Mouse (Mus musculus): ENCODE results near the gene Mboat2. TPM values are rescaled to one million over a fixed set of nuclear protein-coding genes. Genes with fewer than 3 reads are reported as not detected.

Gene Mboat2
- polyA plus RNA-seq, 1 experiment from 2014 or later, result 44.5 TPM

- TF ChIP-seq CTCF (IDR thresholded peaks at IDR 0.05; ENCODE audit: low read depth), result no peak
- no peak for ATAC-seq (replicated peaks; ENCODE audit: low FRiP score, low read depth)
- Histone ChIP-seq H3K4me2 (ENCODE audit: low read length) (no peak overlapping the region), H3K36me3 (ENCODE audit: insufficient read depth, low read length) (no peaks in the 10 kb centered on the region), H3K9ac (ENCODE audit: low read depth, low read length) (no peak overlapping the region), H3K4me1 (replicated peaks; ENCODE audit: insufficient read depth, low read length) (peaks cover 7% of the 10 kb centered on the region; the same call in 1 of the 2 replicates), H3K27ac (no peak overlapping the region), H3K9me3 (replicated peaks; ENCODE audit: low read length) (no peaks in the 10 kb centered on the region), H3K27me3 (ENCODE audit: insufficient read depth, low read length) (no peaks in the 10 kb centered on the region), H3K4me3 (replicated peaks; ENCODE audit: low read depth, low read length) (no peak overlapping the region)
- no peak for DNase-seq (ENCODE audit: low spot score)
- WGBS, result 49% methylated on average over 4 of the region's 4 CpGs
Observed at GRCm38 (mm10) chr12:24870901-24871300, 40.2 kb downstream of the Mboat2 start.

DNA sequence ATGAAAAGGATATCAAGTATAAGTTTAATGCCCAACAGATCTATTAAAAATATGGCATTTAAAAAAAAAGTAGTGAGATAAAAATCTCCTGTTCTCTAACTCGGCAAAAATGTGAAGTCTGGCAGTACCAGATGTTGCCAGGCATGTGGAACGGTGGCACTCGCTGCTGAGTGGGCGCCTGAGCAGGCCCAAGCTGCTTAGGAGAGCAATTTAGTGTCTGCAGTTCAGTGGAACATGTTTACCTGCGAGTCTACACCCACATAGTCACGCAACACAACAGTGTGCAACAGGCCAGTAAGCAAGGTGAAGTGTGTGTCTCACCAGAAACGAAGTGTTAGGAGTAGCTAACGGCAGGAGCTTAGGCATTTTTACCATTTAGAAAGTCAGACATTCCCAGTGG, 41.6 kb downstream of the Mboat2 start:
- WGBS, result 64% methylated on average over 8 of the region's 8 CpGs
- no peaks in the 10 kb centered on the region for H3K9me3 ChIP-seq (replicated peaks; ENCODE audit: low read length)
- H3K36me3 ChIP-seq (ENCODE audit: insufficient read depth, low read length), result no peaks in the 10 kb centered on the region
- no peak for ATAC-seq (replicated peaks; ENCODE audit: low FRiP score, low read depth)
- DNase-seq (ENCODE audit: low spot score), result no peak
- TF ChIP-seq CTCF (IDR thresholded peaks at IDR 0.05; ENCODE audit: low read depth), result no peak
- H3K4me3 ChIP-seq (replicated peaks; ENCODE audit: low read depth, low read length), result no peak overlapping the region
- no peaks in the 10 kb centered on the region for H3K27me3 ChIP-seq (ENCODE audit: insufficient read depth, low read length)
- H3K9ac ChIP-seq (ENCODE audit: low read depth, low read length), result no peak overlapping the region
- no peak overlapping the region for H3K27ac ChIP-seq
- peaks cover 7% of the 10 kb centered on the region; the same call in 1 of the 2 replicates for H3K4me1 ChIP-seq (replicated peaks; ENCODE audit: insufficient read depth, low read length)
- H3K4me2 ChIP-seq (ENCODE audit: low read length), result no peak overlapping the region

GRCm38 (mm10) chr12:24872689-24873088, 42.0 kb downstream of the Mboat2 start:
- 84% methylated on average over 10 of the region's 10 CpGs for WGBS
- H3K4me3 ChIP-seq (replicated peaks; ENCODE audit: low read depth, low read length), result no peak overlapping the region
- DNase-seq (ENCODE audit: low spot score), result no peak
- TF ChIP-seq CTCF (IDR thresholded peaks at IDR 0.05; ENCODE audit: low read depth), result no peak
- H3K36me3 ChIP-seq (ENCODE audit: insufficient read depth, low read length), result no peaks in the 10 kb centered on the region
- H3K27me3 ChIP-seq (ENCODE audit: insufficient read depth, low read length), result no peaks in the 10 kb centered on the region
- ATAC-seq (replicated peaks; ENCODE audit: low FRiP score, low read depth), result no peak
- no peak overlapping the region for H3K9ac ChIP-seq (ENCODE audit: low read depth, low read length)
- no peak overlapping the region for H3K27ac ChIP-seq
- no peaks in the 10 kb centered on the region for H3K9me3 ChIP-seq (replicated peaks; ENCODE audit: low read length)
- H3K4me2 ChIP-seq (ENCODE audit: low read length), result no peak overlapping the region
- peaks cover 7% of the 10 kb centered on the region; the same call in 1 of the 2 replicates for H3K4me1 ChIP-seq (replicated peaks; ENCODE audit: insufficient read depth, low read length)

DNA sequence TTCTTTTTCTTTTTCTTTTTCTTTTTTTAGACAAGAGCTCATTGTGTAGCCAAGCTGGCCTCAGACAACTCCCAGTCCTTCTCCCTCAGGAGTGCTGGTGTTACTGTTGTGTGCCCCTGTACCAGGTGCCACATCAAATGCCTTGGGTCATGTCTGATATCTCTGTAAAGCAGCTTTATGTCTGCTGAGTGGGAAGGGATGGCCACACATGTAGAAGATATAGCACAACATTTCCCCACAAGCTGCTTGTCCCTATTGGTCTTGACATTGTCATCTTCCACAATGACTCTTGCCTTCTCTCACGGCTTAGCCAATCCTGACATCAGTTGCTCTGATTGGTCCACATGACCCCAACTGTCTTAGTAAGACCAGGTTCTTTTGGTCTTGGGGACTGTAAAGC, 45.2 kb downstream of the Mboat2 start:
- Histone ChIP-seq H3K27me3 (ENCODE audit: insufficient read depth, low read length) (no peaks in the 10 kb centered on the region), H3K27ac (no peak overlapping the region), H3K36me3 (ENCODE audit: insufficient read depth, low read length) (no peaks in the 10 kb centered on the region), H3K4me1 (replicated peaks; ENCODE audit: insufficient read depth, low read length) (peaks cover 3% of the 10 kb centered on the region; the same call in 1 of the 2 replicates), H3K4me3 (replicated peaks; ENCODE audit: low read depth, low read length) (no peak overlapping the region), H3K4me2 (ENCODE audit: low read length) (no peak overlapping the region), H3K9me3 (replicated peaks; ENCODE audit: low read length) (no peaks in the 10 kb centered on the region), H3K9ac (ENCODE audit: low read depth, low read length) (no peak overlapping the region)
- ATAC-seq (replicated peaks; ENCODE audit: low FRiP score, low read depth) (no peak), DNase-seq (ENCODE audit: low spot score) (no peak)
- WGBS, result 88% methylated on average over 1 of the region's 1 CpGs
- no peak for TF ChIP-seq CTCF (IDR thresholded peaks at IDR 0.05; ENCODE audit: low read depth)

GRCm38 (mm10) chr12:24877231-24877630, 46.6 kb downstream of the Mboat2 start:
- no peak for TF ChIP-seq CTCF (IDR thresholded peaks at IDR 0.05; ENCODE audit: low read depth)
- DNase-seq (ENCODE audit: low spot score) (peak; percentile 41), ATAC-seq (replicated peaks; ENCODE audit: low FRiP score, low read depth) (no peak)
- Histone ChIP-seq H3K36me3 (ENCODE audit: insufficient read depth, low read length) (no peaks in the 10 kb centered on the region), H3K27ac (peak overlapping the region; percentile 31; the same call in 1 of the 2 replicates), H3K27me3 (ENCODE audit: insufficient read depth, low read length) (no peaks in the 10 kb centered on the region), H3K4me1 (replicated peaks; ENCODE audit: insufficient read depth, low read length) (peaks cover 3% of the 10 kb centered on the region; the same call in 1 of the 2 replicates), H3K9me3 (replicated peaks; ENCODE audit: low read length) (no peaks in the 10 kb centered on the region), H3K4me3 (replicated peaks; ENCODE audit: low read depth, low read length) (no peak overlapping the region), H3K4me2 (ENCODE audit: low read length) (no peak overlapping the region), H3K9ac (ENCODE audit: low read depth, low read length) (no peak overlapping the region)
- 53% methylated on average over 7 of the region's 7 CpGs for WGBS

DNA sequence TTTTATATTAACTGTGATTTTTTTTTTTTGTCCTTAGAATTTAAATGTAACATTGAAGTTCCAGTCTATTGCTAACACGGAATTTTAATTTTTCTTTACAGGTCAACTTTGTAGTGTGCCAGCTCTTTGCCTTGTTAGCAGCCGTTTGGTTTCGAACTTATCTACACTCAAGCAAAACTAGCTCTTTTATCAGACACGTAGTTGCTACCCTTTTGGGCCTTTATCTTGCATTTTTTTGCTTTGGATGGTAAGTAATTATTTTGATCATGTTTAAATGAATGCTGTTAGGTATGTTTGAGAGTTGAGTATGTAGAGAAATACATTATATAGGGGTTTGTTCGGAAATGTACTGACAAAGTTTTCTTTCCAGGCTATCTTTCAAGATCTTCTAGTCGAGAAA, 47.4 kb downstream of the Mboat2 start:
- Histone ChIP-seq H3K36me3 (ENCODE audit: insufficient read depth, low read length) (0 out of 2 replicates have a peak, but pooled peaks cover 5% of the 10 kb centered on the region), H3K4me3 (replicated peaks; ENCODE audit: low read depth, low read length) (no peak overlapping the region), H3K27me3 (ENCODE audit: insufficient read depth, low read length) (no peaks in the 10 kb centered on the region), H3K9ac (ENCODE audit: low read depth, low read length) (no peak overlapping the region), H3K9me3 (replicated peaks; ENCODE audit: low read length) (no peaks in the 10 kb centered on the region), H3K4me2 (ENCODE audit: low read length) (no peak overlapping the region), H3K27ac (no peak overlapping the region), H3K4me1 (replicated peaks; ENCODE audit: insufficient read depth, low read length) (peaks cover 3% of the 10 kb centered on the region; the same call in 1 of the 2 replicates)
- ATAC-seq (replicated peaks; ENCODE audit: low FRiP score, low read depth) (no peak), DNase-seq (ENCODE audit: low spot score) (no peak)
- no peak for TF ChIP-seq CTCF (IDR thresholded peaks at IDR 0.05; ENCODE audit: low read depth)
- 75% methylated on average over 6 of the region's 6 CpGs for WGBS
